Mouse (Mus musculus): ENCODE measurements around the gene Ablim1.

- peak; percentile 68 for TF ChIP-seq CTCF (IDR thresholded peaks at IDR 0.05; ENCODE audit: low read depth)
- TF ChIP-seq EP300 (IDR thresholded peaks at IDR 0.05; ENCODE audit: low read depth): no peak
Observed at GRCm38 (mm10) chr19:57325748-57326300, 11.1 kb upstream of the Ablim1 start.
